Mouse (Mus musculus) erythroblast, embryonic 14.5 days (primary cell): ENCODE results near the gene Ppm1k.

Source experiments
- GATA1 ChIP-seq: IDR thresholded peaks from 2 replicates; pipeline ENCODE4 v1.6.1; 2012; ENCODE audit warnings: low read length, inconsistent platforms, mixed read lengths
- TAL1 ChIP-seq: IDR thresholded peaks from 3 replicates; pipeline ENCODE4 v1.6.1; 2012; ENCODE audit warnings: low read length, inconsistent platforms, mixed read lengths

GRCm38 (mm10) chr6:57541737-57542335, 6.6 kb upstream of the Ppm1k start:
- TF ChIP-seq GATA1 (no peak), TAL1 (no peak)
